Mouse (Mus musculus) myocyte (in vitro differentiated cells): ENCODE results near the gene Mucl3. TPM values are rescaled to one million over a fixed set of nuclear protein-coding genes. Genes with fewer than 3 reads are reported as not detected.

Experiments
- H3K27me3 ChIP-seq: one replicate; pipeline ENCODE4 v1.6.1; 2011; ENCODE audit not compliant: control insufficient read depth, insufficient read depth, insufficient read length
- H3K36me3 ChIP-seq: one replicate; pipeline ENCODE4 v1.6.1; 2011; ENCODE audit not compliant: control insufficient read depth, insufficient read depth
- H3K4me2 ChIP-seq: one replicate; pipeline ENCODE4 v1.6.1; 2011; ENCODE audit warnings: low read depth, control low read depth
- H3K4me3 ChIP-seq: one replicate; pipeline ENCODE4 v1.5.1; 2011; ENCODE audit warnings: mild to moderate bottlenecking, control low read depth, moderate library complexity
- H3K79me2 ChIP-seq: one replicate; pipeline ENCODE4 v1.6.1; 2011; ENCODE audit not compliant: control insufficient read depth, insufficient read depth
- H3ac ChIP-seq: one replicate; pipeline ENCODE4 v1.6.1; 2011; ENCODE audit not compliant: control insufficient read depth, insufficient read length
- CEBPB ChIP-seq: IDR thresholded peaks from 2 replicates; pipeline ENCODE4 v1.6.1; 2011; ENCODE audit warnings: mild to moderate bottlenecking, moderate library complexity; ENCODE audit not compliant: poor library complexity, insufficient read depth, severe bottlenecking
- E2F4 ChIP-seq: IDR thresholded peaks from one replicate; pipeline ENCODE4 v1.6.1; 2011; ENCODE audit warnings: mild to moderate bottlenecking, control low read depth, moderate library complexity; ENCODE audit not compliant: insufficient read depth
- MAX ChIP-seq: IDR thresholded peaks from one replicate; pipeline ENCODE4 v1.6.1; 2011; ENCODE audit warnings: low read depth, mild to moderate bottlenecking, control low read depth
- MYOD1 ChIP-seq, 3 experiments: IDR thresholded peaks; one replicate each; pipeline ENCODE4 v1.6.1; 2011; ENCODE audit warnings: control low read depth in 2 of 3, low read depth in 2 of 3, mild to moderate bottlenecking in 2 of 3, moderate library complexity in 1 of 3; ENCODE audit not compliant: insufficient read length in 2 of 3, control insufficient read depth in 1 of 3
- MYOG ChIP-seq, 3 experiments: IDR thresholded peaks; one replicate each; pipeline ENCODE4 v1.6.1; 2011; ENCODE audit warnings: control low read depth in 2 of 3, low read depth in 2 of 3, mild to moderate bottlenecking in 2 of 3; ENCODE audit not compliant: insufficient read length in 2 of 3, control insufficient read depth in 1 of 3, insufficient read depth in 1 of 3
- POLR2A ChIP-seq: IDR thresholded peaks from one replicate; pipeline ENCODE4 v1.6.1; 2011; ENCODE audit warnings: low read depth, mild to moderate bottlenecking, control low read depth, moderate library complexity; ENCODE audit not compliant: insufficient read length
- POLR2AphosphoS2 ChIP-seq: IDR thresholded peaks from one replicate; pipeline ENCODE4 v1.6.1; 2011; ENCODE audit warnings: low read depth, control low read depth; ENCODE audit not compliant: insufficient read length
- REST ChIP-seq: IDR thresholded peaks from one replicate; pipeline ENCODE4 v1.6.1; 2011; ENCODE audit warnings: mild to moderate bottlenecking, control low read depth, moderate library complexity; ENCODE audit not compliant: insufficient read depth, insufficient read length
- SRF ChIP-seq: IDR thresholded peaks from one replicate; pipeline ENCODE4 v1.6.1; 2011; ENCODE audit warnings: low read depth; ENCODE audit not compliant: control insufficient read depth, insufficient read length
- TCF12 ChIP-seq: IDR thresholded peaks from one replicate; pipeline ENCODE4 v1.6.1; 2011; ENCODE audit warnings: mild to moderate bottlenecking, control low read depth; ENCODE audit not compliant: poor library complexity, insufficient read depth, severe bottlenecking
- TCF3 ChIP-seq: IDR thresholded peaks from one replicate; pipeline ENCODE4 v1.6.1; 2011; ENCODE audit warnings: low read depth, control low read depth; ENCODE audit not compliant: insufficient read length
- USF1 ChIP-seq: IDR thresholded peaks from one replicate; pipeline ENCODE4 v1.6.1; 2011; ENCODE audit warnings: low read depth, mild to moderate bottlenecking, control low read depth, moderate library complexity
- polyA plus RNA-seq: library from polyadenylated mRNA; unstranded; fragments of >200 nt; fragmentation: generic; extraction: Trizol; gene quantifications from one replicate; pipeline ENCODE4 v1.2.1, GENCODE M21; 2012; ENCODE audit warnings: missing spikeins

Gene Mucl3
- polyA plus RNA-seq, 1 experiment = 0.05 TPM

- no peaks in the 10 kb centered on the region for H3K36me3 ChIP-seq
- H3ac ChIP-seq = no peak overlapping the region
- TF ChIP-seq CEBPB (no peak), E2F4 (no peak), MAX (no peak), POLR2A (no peak), POLR2AphosphoS2 (no peak), REST (no peak)
- no peak overlapping the region for H3K4me2 ChIP-seq
- no peaks in the 10 kb centered on the region for H3K79me2 ChIP-seq
- H3K4me3 ChIP-seq = no peak overlapping the region
- H3K27me3 ChIP-seq = no peaks in the 10 kb centered on the region
Measured at GRCm38 (mm10) chr17:35669731-35670130, 26.2 kb upstream of the Mucl3 start.

DNA sequence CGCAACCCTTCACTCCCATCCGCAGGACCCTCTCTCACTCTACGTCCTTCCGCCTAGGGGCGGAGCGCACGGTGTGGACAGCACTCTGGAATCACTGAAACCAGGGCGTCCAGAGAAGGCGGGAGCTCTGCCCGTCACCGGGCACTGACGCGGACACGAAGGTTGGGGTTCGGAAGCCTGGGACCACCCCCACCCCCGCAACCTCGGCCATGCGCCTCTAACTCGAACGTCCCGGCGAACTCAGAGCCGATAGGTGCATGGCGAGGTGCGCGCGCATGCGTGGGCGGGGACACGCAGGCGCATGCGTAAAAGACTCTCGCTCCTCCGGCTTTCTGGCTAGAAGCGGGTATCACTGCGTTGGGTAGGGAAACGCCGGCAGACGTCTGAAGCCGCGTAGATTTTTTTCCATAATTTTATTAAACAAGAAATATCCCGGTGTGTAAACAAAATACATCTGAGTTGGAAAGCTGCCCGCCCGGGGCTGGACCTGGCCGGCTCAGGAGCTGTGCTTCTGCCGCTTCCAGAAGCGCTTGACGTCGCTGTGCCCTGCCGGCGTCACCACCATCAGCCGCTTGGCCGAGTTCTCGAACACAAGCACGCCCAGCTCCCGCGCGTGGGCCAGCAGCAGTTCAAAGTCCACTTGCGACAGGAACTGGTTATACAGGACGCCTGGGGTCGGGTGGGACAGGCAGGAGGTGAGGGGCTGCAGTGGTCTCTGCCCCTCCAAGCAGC, 24.0 kb upstream of the Mucl3 start, which contains the start of gene Vars2:
TSS of gene Vars2 (minus strand) at position 259 of the 732 bp plus-strand sequence.
- Histone ChIP-seq H3K4me2 (peak within 1 kb of the TSS; percentile 97), H3K36me3 (no peaks in the 10 kb centered on the region), H3K4me3 (peak within 1 kb of the TSS; percentile 76), H3K27me3 (no peaks in the 10 kb centered on the region), H3K79me2 (no peaks in the 10 kb centered on the region), H3ac (peak within 1 kb of the TSS; percentile 36)
- no peak for TF ChIP-seq MYOD1 (IDR thresholded peaks at IDR 0.05; ENCODE audit: control insufficient read depth in 1 of 3, insufficient read length in 2 of 3, low read depth in 2 of 3)
- peak; percentile 88 for TF ChIP-seq POLR2AphosphoS2
- TF ChIP-seq CEBPB = no peak
- no peak for TF ChIP-seq TCF3
- TF ChIP-seq POLR2A = peak; percentile 74
- no peak for TF ChIP-seq SRF
- no peak for TF ChIP-seq E2F4
- TF ChIP-seq MYOG (IDR thresholded peaks at IDR 0.05; ENCODE audit: control insufficient read depth in 1 of 3, insufficient read depth in 1 of 3, insufficient read length in 2 of 3, low read depth in 2 of 3) = peak in 1 of 3 experiments; percentile 10
- TF ChIP-seq MAX = no peak

DNA sequence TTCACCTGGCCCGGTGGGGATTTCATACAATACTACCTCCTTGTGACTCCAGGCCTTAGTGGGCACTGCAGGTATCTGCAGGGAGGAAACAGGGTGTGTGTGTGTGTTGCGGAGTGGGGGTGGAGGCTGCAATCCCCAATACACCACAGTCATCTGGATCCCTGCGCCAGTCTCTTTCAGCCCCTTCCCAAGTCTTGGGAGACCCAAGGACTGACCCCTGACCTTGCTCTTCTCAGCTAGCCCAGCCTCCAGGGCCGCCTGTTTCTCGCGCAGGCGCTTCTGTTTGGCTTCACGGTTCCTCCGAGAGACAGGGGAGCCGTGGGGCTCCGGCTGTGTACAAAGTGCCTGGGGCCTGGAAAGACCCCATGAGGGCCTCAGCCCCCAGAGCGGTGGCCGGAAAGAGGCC, 23.4 kb upstream of the Mucl3 start:
- H3ac ChIP-seq = peak overlapping the region; percentile 36
- H3K36me3 ChIP-seq = no peaks in the 10 kb centered on the region
- H3K27me3 ChIP-seq = no peaks in the 10 kb centered on the region
- peak overlapping the region; percentile 76 for H3K4me3 ChIP-seq
- TF ChIP-seq POLR2A (no peak), SRF (no peak), USF1 (no peak), REST (no peak), TCF3 (no peak), POLR2AphosphoS2 (no peak), MYOD1 (IDR thresholded peaks at IDR 0.05; ENCODE audit: control insufficient read depth in 1 of 3, insufficient read length in 2 of 3, low read depth in 2 of 3) (no peak), TCF12 (no peak), E2F4 (no peak), MYOG (IDR thresholded peaks at IDR 0.05; ENCODE audit: control insufficient read depth in 1 of 3, insufficient read depth in 1 of 3, insufficient read length in 2 of 3, low read depth in 2 of 3) (no peak), CEBPB (no peak), MAX (no peak)
- H3K4me2 ChIP-seq = peak overlapping the region; percentile 80
- H3K79me2 ChIP-seq = no peaks in the 10 kb centered on the region

GRCm38 (mm10) chr17:35665957-35666515, 22.5 kb upstream of the Mucl3 start:
- H3K36me3 ChIP-seq = no peaks in the 10 kb centered on the region

DNA sequence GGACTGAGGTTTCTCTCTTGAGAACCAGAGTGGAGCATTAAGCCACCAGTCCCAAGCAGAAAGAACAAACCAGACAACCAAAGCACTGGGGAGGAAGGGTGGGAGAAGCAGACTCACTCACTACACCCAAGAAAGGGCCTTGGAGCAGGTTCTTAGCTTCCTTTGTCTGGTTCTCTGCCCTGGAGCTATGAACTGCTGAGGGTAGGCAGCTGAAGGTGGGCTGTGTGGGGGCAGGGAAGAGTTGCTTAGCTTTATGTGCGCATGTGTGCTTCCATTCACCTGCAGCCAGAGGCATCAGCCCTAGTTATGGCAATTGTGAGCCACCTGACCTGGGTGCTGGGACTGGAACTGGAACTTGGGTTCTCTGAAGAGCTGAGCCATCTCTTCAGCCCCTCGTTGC, 9.6 kb upstream of the Mucl3 start:
- H3K4me2 ChIP-seq = no peak overlapping the region
- TF ChIP-seq MAX = no peak
- no peak for TF ChIP-seq REST
- no peaks in the 10 kb centered on the region for H3K36me3 ChIP-seq
- H3K27me3 ChIP-seq = peaks cover 12% of the 10 kb centered on the region
- no peak overlapping the region for H3K4me3 ChIP-seq
- H3K79me2 ChIP-seq = no peaks in the 10 kb centered on the region
- H3ac ChIP-seq = no peak overlapping the region

More at GRCm38 (mm10) chr17:35665957-35666515, 22.5 kb upstream of the Mucl3 start:
- H3ac ChIP-seq = no peak overlapping the region
- no peak overlapping the region for H3K4me2 ChIP-seq
- no peak for TF ChIP-seq CEBPB
- H3K79me2 ChIP-seq = no peaks in the 10 kb centered on the region
- peak overlapping the region; percentile 76 for H3K4me3 ChIP-seq
- no peaks in the 10 kb centered on the region for H3K27me3 ChIP-seq

DNA sequence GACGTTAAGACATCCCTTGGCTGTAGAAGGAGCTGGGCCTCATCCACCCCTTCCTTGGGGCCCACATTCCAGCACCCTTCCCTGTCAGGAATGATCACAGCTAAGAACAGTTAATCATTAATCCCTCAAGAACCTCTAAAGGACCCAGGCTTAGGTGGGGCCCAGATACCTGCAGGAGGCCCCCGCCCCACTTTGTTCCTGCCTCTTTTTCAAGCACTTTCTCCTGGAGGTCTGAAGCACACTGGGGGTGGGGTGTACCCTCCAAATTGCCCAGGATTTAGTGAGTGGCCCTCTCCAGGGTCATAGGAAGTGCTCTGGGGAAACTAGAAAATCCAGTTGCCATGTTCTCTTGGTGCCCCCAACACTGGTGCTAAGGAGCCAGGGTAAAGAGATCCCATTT, 5.9 kb upstream of the Mucl3 start:
- Histone ChIP-seq H3K4me2 (no peak overlapping the region), H3K4me3 (no peak overlapping the region), H3ac (no peak overlapping the region), H3K36me3 (no peaks in the 10 kb centered on the region), H3K27me3 (peaks cover 22% of the 10 kb centered on the region), H3K79me2 (no peaks in the 10 kb centered on the region)
- TF ChIP-seq REST = no peak
- no peak for TF ChIP-seq MYOG (IDR thresholded peaks at IDR 0.05; ENCODE audit: control insufficient read depth in 1 of 3, insufficient read depth in 1 of 3, insufficient read length in 2 of 3, low read depth in 2 of 3)
- no peak for TF ChIP-seq E2F4
- no peak for TF ChIP-seq MAX
- TF ChIP-seq MYOD1 (IDR thresholded peaks at IDR 0.05; ENCODE audit: control insufficient read depth in 1 of 3, insufficient read length in 2 of 3, low read depth in 2 of 3) = no peak
- no peak for TF ChIP-seq CEBPB
- TF ChIP-seq TCF12 = no peak
- no peak for TF ChIP-seq USF1
- no peak for TF ChIP-seq TCF3
- TF ChIP-seq SRF = no peak
- no peak for TF ChIP-seq POLR2A
- no peak for TF ChIP-seq POLR2AphosphoS2
